Mouse (Mus musculus) liver, postnatal 0 days (tissue): Measurements from ENCODE around the gene Cmtr2.

ENCODE experiments used
- CTCF ChIP-seq: sonication (generic); IDR thresholded peaks from 2 replicates; pipeline ENCODE4 v1.5.1; 2016; ENCODE audit warnings: antibody characterized with exemption, low read depth
- EP300 ChIP-seq: IDR thresholded peaks from 2 replicates; pipeline ENCODE4 v1.6.1; 2016; ENCODE audit warnings: antibody characterized with exemption, low read depth, mild to moderate bottlenecking

- TF ChIP-seq EP300 (no peak), CTCF (no peak)
Measured at GRCm38 (mm10) chr8:110220936-110221335, 5.5 kb downstream of the Cmtr2 start.
